ENCODE assay signal across 13 mouse cellular contexts in the genomic region with DNA sequence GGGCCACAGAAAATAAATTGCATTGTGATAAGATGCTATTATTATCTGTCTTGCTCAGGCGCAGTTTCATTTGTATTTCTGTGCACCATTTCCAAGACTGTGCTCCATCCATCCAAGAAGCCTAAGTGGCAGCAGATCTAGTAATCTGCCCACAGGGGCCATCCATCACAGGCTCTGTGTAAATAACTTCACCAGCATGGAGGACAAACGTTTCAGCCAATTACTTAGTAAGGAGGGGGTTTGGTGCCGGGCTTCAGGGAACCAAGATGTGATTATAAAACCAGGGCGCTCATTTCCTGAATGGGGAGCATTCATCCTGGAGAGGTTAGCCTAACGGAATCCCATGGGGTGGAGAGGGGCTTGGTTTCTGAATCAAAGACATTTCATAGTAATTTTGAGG.
DNase-seq lines count a peak whose midpoint lies in the region; ATAC-seq and TF ChIP-seq lines count a peak whose summit lies in the region.
"Had no signal": no experiment of that assay in that cellular context is flagged by ENCODE, and none has a peak within 500 bp of the region (broad histone marks: within the 10 kb centered on the region; RNA-seq: fewer than 3 reads in every experiment).

No protein-coding gene starts in this region.

- no peak for ATAC-seq in midbrain, embryonic 11.5 days (ENCODE audit: low FRiP score)
- ATAC-seq in midbrain, embryonic 16.5 days = no peak
- peak; percentile 78 for ATAC-seq in hindbrain, embryonic 16.5 days
- peak; percentile 71; the same call in 1 of the 2 replicates for ATAC-seq in neural tube, embryonic 13.5 days (ENCODE audit: low read depth)
- ATAC-seq: forebrain, postnatal 0 days had no signal

- H3K27me3 ChIP-seq in midbrain, embryonic 11.5 days (ENCODE audit: control insufficient read depth, insufficient read depth, low read length) = no peaks in the 10 kb centered on the region
- H3K27me3 ChIP-seq in midbrain, embryonic 16.5 days (ENCODE audit: control insufficient read depth, insufficient read depth, low read depth, low read length) = no peaks in the 10 kb centered on the region
- no peaks in the 10 kb centered on the region for H3K27me3 ChIP-seq in embryonic facial prominence, embryonic 10.5 days (replicated peaks; ENCODE audit: low read depth, poor library complexity, severe bottlenecking)
- H3K27me3 ChIP-seq in hindbrain, embryonic 16.5 days (replicated peaks; ENCODE audit: control insufficient read depth, insufficient read depth, low read length) = no peaks in the 10 kb centered on the region
- no peaks in the 10 kb centered on the region for H3K27me3 ChIP-seq in neural tube, embryonic 13.5 days
- H3K27me3 ChIP-seq in cerebellum, adult 2 months (ENCODE audit: control insufficient read depth, insufficient read depth, low read length) = no peaks in the 10 kb centered on the region
- H3K27me3 ChIP-seq: heart, embryonic 12.5 days; lung, embryonic 15.5 days had no signal

- H3K27ac ChIP-seq in midbrain, embryonic 11.5 days (ENCODE audit: low read depth, low read length) = no peak overlapping the region
- H3K27ac ChIP-seq in midbrain, embryonic 16.5 days (ENCODE audit: low read length) = no peak overlapping the region
- H3K27ac ChIP-seq in embryonic facial prominence, embryonic 10.5 days (replicated peaks) = peak overlapping the region; percentile 71
- H3K27ac ChIP-seq in hindbrain, embryonic 16.5 days (ENCODE audit: low read depth, low read length) = no peak overlapping the region
- H3K27ac ChIP-seq in neural tube, embryonic 13.5 days (replicated peaks) = no peak overlapping the region
- no peak overlapping the region for H3K27ac ChIP-seq in cerebellum, adult 2 months (ENCODE audit: insufficient read depth, low read length)
- H3K27ac ChIP-seq: lung, embryonic 15.5 days had no signal

- intact Hi-C loops in left cerebral cortex, postnatal 14 days (cut with DNase I) = no loop called here

- H3K9ac ChIP-seq in midbrain, embryonic 11.5 days (ENCODE audit: low read length) = no peak overlapping the region
- no peak overlapping the region for H3K9ac ChIP-seq in midbrain, embryonic 16.5 days (ENCODE audit: low read depth, low read length)
- H3K9ac ChIP-seq in hindbrain, embryonic 16.5 days (ENCODE audit: low read depth, low read length) = no peak overlapping the region
- no peak overlapping the region for H3K9ac ChIP-seq in neural tube, embryonic 13.5 days
- H3K9ac ChIP-seq: forebrain, postnatal 0 days; heart, embryonic 12.5 days; lung, embryonic 15.5 days had no signal

- no peak overlapping the region for H3K4me3 ChIP-seq in midbrain, embryonic 11.5 days (ENCODE audit: low read depth, low read length)
- H3K4me3 ChIP-seq in midbrain, embryonic 16.5 days (ENCODE audit: low read depth, low read length) = no peak overlapping the region
- no peak overlapping the region; the same call in 1 of the 2 replicates for H3K4me3 ChIP-seq in embryonic facial prominence, embryonic 10.5 days
- no peak overlapping the region for H3K4me3 ChIP-seq in hindbrain, embryonic 16.5 days (ENCODE audit: low read length)
- no peak overlapping the region for H3K4me3 ChIP-seq in neural tube, embryonic 13.5 days
- no peak overlapping the region for H3K4me3 ChIP-seq in cerebellum, adult 2 months (replicated peaks; ENCODE audit: insufficient read depth, low read depth, low read length)
- H3K4me3 ChIP-seq: heart, embryonic 12.5 days; lung, embryonic 15.5 days had no signal

- no peaks in the 10 kb centered on the region for H3K4me1 ChIP-seq in midbrain, embryonic 11.5 days (ENCODE audit: control insufficient read depth, insufficient read depth, low read length)
- peaks cover 2% of the 10 kb centered on the region; the same call in 1 of the 2 replicates for H3K4me1 ChIP-seq in midbrain, embryonic 16.5 days (ENCODE audit: control insufficient read depth, insufficient read depth, low read length)
- H3K4me1 ChIP-seq in embryonic facial prominence, embryonic 10.5 days = peaks cover 37% of the 10 kb centered on the region
- H3K4me1 ChIP-seq in hindbrain, embryonic 16.5 days (ENCODE audit: control insufficient read depth, insufficient read depth, low read depth, low read length) = no peaks in the 10 kb centered on the region
- H3K4me1 ChIP-seq in neural tube, embryonic 13.5 days (replicated peaks) = peaks cover 22% of the 10 kb centered on the region
- no peaks in the 10 kb centered on the region for H3K4me1 ChIP-seq in cerebellum, adult 2 months (ENCODE audit: control insufficient read depth, insufficient read depth, low read length)
- H3K4me1 ChIP-seq: heart, embryonic 12.5 days had no signal

- H3K9me3 ChIP-seq in midbrain, embryonic 11.5 days (ENCODE audit: control insufficient read depth, low read length) = no peaks in the 10 kb centered on the region
- H3K9me3 ChIP-seq in midbrain, embryonic 16.5 days (replicated peaks; ENCODE audit: control insufficient read depth, low read length, poor library complexity, severe bottlenecking) = no peaks in the 10 kb centered on the region
- no peaks in the 10 kb centered on the region for H3K9me3 ChIP-seq in embryonic facial prominence, embryonic 10.5 days
- no peaks in the 10 kb centered on the region for H3K9me3 ChIP-seq in hindbrain, embryonic 16.5 days (ENCODE audit: control insufficient read depth, low read length)
- H3K9me3 ChIP-seq in neural tube, embryonic 13.5 days = no peaks in the 10 kb centered on the region
- H3K9me3 ChIP-seq: heart, embryonic 12.5 days; lung, embryonic 15.5 days had no signal

- WGBS in midbrain, embryonic 11.5 days = 52% methylated on average over 5 of the region's 5 CpGs
- WGBS in midbrain, embryonic 16.5 days = 34% methylated on average over 5 of the region's 5 CpGs
- 28% methylated on average over 5 of the region's 5 CpGs for WGBS in embryonic facial prominence, embryonic 10.5 days
- 34% methylated on average over 5 of the region's 5 CpGs for WGBS in hindbrain, embryonic 16.5 days
- WGBS in neural tube, embryonic 13.5 days = 16% methylated on average over 5 of the region's 5 CpGs
- 61% methylated on average over 5 of the region's 5 CpGs for WGBS in cerebellum, adult 2 months

- peak; percentile 78 for DNase-seq in midbrain, embryonic 11.5 days (ENCODE audit: low spot score, missing footprints)
- peak; percentile 52 for DNase-seq in embryonic facial prominence, embryonic 10.5 days (ENCODE audit: low spot score)
- no peak for DNase-seq in left cerebral cortex, postnatal 14 days (ENCODE audit: low spot score in 2 of 2)
- no peak for DNase-seq in frontal cortex, postnatal 10 days (ENCODE audit: low spot score in 2 of 2)
- no peak for DNase-seq in cerebellum, adult 2 months
- DNase-seq: forebrain, postnatal 0 days; kidney, adult 18-20 months; thymus, adult 2 months had no signal

- no peak for TF ChIP-seq CTCF in cerebellum, adult 2 months (IDR thresholded peaks at IDR 0.05; ENCODE audit: borderline replicate concordance, insufficient read depth, low read depth, low read length)

- H3K4me2 ChIP-seq in midbrain, embryonic 11.5 days = no peak overlapping the region
- H3K4me2 ChIP-seq in midbrain, embryonic 16.5 days (ENCODE audit: low read length) = no peak overlapping the region
- no peak overlapping the region for H3K4me2 ChIP-seq in hindbrain, embryonic 16.5 days (ENCODE audit: low read length)
- no peak overlapping the region for H3K4me2 ChIP-seq in neural tube, embryonic 13.5 days
- H3K4me2 ChIP-seq: heart, embryonic 12.5 days; lung, embryonic 15.5 days had no signal

- TF ChIP-seq POLR2A in cerebellum, adult 2 months (IDR thresholded peaks at IDR 0.05; ENCODE audit: borderline replicate concordance, insufficient read depth, low read length) = no peak

- no peaks in the 10 kb centered on the region for H3K36me3 ChIP-seq in midbrain, embryonic 11.5 days (ENCODE audit: control insufficient read depth, insufficient read depth, low read length)
- H3K36me3 ChIP-seq in midbrain, embryonic 16.5 days (ENCODE audit: control insufficient read depth, insufficient read depth, low read length) = no peaks in the 10 kb centered on the region
- no peaks in the 10 kb centered on the region for H3K36me3 ChIP-seq in embryonic facial prominence, embryonic 10.5 days (replicated peaks)
- H3K36me3 ChIP-seq in hindbrain, embryonic 16.5 days (ENCODE audit: control insufficient read depth, insufficient read depth, low read length) = no peaks in the 10 kb centered on the region; the same call in 1 of the 2 replicates
- no peaks in the 10 kb centered on the region for H3K36me3 ChIP-seq in neural tube, embryonic 13.5 days
- H3K36me3 ChIP-seq: heart, embryonic 12.5 days; lung, embryonic 15.5 days had no signal

Comparison
In these comparisons a context has a peak if more than half of its experiments do, and no peak if none do; other contexts are left out.
1. ATAC-seq: peak in hindbrain, embryonic 16.5 days (single experiment) and neural tube, embryonic 13.5 days (single experiment); none in midbrain, embryonic 11.5 days (single experiment) and midbrain, embryonic 16.5 days (single experiment).
2. DNase-seq: peak in midbrain, embryonic 11.5 days (single experiment) and embryonic facial prominence, embryonic 10.5 days (single experiment); none in left cerebral cortex, postnatal 14 days (0 of 2), frontal cortex, postnatal 10 days (0 of 2) and cerebellum, adult 2 months (0 of 2).